Mouse (Mus musculus): Measurements from ENCODE around the gene Zfp780b. TPM values are rescaled to one million over a fixed set of nuclear protein-coding genes. Genes with fewer than 3 reads are reported as not detected.

Zfp780b gene
- polyA plus RNA-seq (2017; shearing (Covaris generic)): 7.3 TPM

GRCm38 (mm10) chr7:27978683-27979528 lies at the start of gene Zfp780b:
Zfp780b (minus strand) TSS chr7:27979171.

DNA sequence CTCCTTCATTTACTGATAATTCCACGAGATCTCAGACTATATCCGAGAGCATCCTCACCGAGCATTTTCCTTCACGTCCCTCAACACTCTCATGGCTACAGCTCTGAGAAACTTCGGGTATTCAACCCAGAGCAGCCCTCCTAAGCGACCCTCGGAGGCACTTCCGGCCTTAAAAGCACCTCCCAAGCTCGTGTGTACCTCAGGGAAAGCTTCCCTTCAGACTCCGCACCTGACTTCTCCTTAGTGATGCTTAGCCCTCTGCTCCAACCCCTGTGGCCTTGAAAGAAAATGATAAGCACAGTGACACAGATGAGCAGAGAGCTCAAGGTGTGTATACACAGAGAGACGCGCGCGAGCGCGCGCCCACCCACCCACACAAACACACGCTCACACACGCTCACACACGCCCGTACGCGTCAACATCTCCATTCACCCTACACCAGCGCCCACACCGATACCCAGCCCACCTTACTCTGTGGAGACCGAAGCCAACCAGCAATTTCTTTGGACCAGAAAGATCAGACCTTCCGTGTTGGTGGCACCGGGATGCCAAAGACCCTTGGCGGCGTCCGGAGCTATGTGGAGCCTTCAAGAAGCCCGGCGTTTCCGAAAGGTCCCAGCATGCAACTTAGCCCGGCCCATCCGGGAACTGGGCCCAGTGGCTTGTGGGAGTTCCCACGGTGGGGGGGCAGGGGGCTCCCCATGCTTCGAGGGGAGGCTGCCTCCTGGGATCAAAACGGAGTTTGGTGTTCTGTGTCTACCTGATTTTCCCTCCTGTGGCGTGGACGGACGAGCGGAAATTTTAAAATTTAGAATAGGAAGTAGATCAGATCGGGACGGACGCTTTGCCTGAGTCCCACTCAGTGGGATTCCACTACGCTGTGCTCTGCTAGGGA lies 34.8 kb upstream of the Zfp780b start, which contains the start of gene Zfp850:
Zfp850 (minus strand) TSS at position 567 of the 896 bp plus-strand sequence.

DNA sequence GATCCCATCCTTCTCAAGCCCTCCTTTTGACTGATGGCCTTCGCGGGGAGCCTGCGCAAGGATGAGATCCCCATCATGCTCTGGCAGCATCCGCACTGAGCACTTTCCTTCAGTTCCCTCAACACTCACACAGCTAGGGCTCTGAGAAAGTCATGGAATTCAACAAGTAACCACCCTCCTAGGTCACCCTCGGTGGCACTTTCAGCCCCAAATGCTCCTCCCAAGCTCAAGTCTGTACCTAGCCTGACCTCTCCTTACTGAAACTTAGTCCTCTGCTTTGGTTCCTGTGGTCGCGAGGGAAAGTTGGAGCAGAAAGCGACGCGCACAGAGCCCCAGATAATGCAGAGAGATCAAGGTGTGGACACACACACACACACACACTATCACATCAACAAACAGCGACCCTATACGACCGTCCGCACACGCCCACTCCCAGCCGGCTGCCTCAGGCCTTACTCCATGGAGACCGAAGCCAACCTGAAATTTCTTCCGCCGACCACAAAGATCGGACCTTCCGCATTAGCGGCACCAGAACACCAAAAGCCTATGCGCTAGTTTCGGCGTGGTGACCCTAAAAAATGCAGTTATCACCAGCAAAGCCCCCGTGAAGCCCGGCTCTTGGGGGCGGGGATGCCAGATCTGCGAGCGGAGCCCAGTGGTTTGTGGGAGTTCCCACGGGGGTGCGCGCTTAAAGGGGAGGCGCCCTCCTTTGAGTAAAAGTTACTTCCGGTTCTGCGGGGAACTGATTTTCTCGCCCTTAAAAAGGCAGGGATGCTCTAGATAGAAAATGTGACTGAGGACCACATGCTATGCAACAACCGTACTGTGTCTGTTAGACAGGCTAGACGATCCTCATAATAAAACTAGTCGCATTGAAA lies 49.9 kb downstream of the Zfp780b start, which contains the start of gene Zfp974:
Zfp974 (minus strand) TSS at position 643 of the 878 bp plus-strand sequence.

Other genes with a start within 250 kb of the Zfp780b start
- gene Zfp60, start 247.8 kb downstream of the Zfp780b start, polyA plus RNA-seq (2017; shearing (Covaris generic)): 5.1 TPM
- 1.2 TPM for gene Zfp626, start 172.0 kb downstream of the Zfp780b start, polyA plus RNA-seq (2017; shearing (Covaris generic))
- 5.0 TPM for gene Zfp59, start 140.6 kb downstream of the Zfp780b start, polyA plus RNA-seq (2017; shearing (Covaris generic))
- 7.8 TPM for gene Zfp607a, start 121.6 kb downstream of the Zfp780b start, polyA plus RNA-seq (2017; shearing (Covaris generic))
- gene Zfp974, start 49.7 kb downstream of the Zfp780b start, polyA plus RNA-seq (2017; shearing (Covaris generic)): 3.7 TPM
- 8.1 TPM for gene Zfp850, start 34.9 kb upstream of the Zfp780b start, polyA plus RNA-seq (2017; shearing (Covaris generic))
- gene Psmc4, start 70.9 kb upstream of the Zfp780b start, polyA plus RNA-seq (2017; shearing (Covaris generic)): 151 TPM
- gene Fcgbp, start 92.1 kb upstream of the Zfp780b start, polyA plus RNA-seq (2017; shearing (Covaris generic)): 0.55 TPM
- gene 9530053A07Rik, start 150.3 kb upstream of the Zfp780b start, polyA plus RNA-seq (2017; shearing (Covaris generic)): 0.10 TPM
- gene Fbl, start 190.5 kb upstream of the Zfp780b start, polyA plus RNA-seq (2017; shearing (Covaris generic)): 180 TPM
- 10.2 TPM for gene Dyrk1b, start 200.3 kb upstream of the Zfp780b start, polyA plus RNA-seq (2017; shearing (Covaris generic))